Mouse (Mus musculus) CH12.LX (cell line): ENCODE results near the gene Smad6. TPM values are rescaled to one million over a fixed set of nuclear protein-coding genes. Genes with fewer than 3 reads are reported as not detected.

Experiments
- DNase-seq: peaks from one replicate; pipeline ENCODE4 v3.0.0-alpha.2; 2013; ENCODE audit errors: extremely low read depth
- H3K27ac ChIP-seq: 2 replicates; pipeline ENCODE4 v1.5.1; 2012; ENCODE audit warnings: low read depth, mild to moderate bottlenecking, control low read depth, moderate library complexity; ENCODE audit not compliant: insufficient read depth
- H3K27me3 ChIP-seq: replicated peaks from 2 replicates; pipeline ENCODE3; 2012; ENCODE audit warnings: inconsistent platforms
- H3K36me3 ChIP-seq, 2 experiments: replicated peaks in 1 of 2; 2 replicates each; pipeline versions ENCODE3 to v1.6.1; 2012; ENCODE audit warnings: inconsistent platforms in 1 of 2, low read length in 1 of 2, mild to moderate bottlenecking in 1 of 2, mixed read lengths in 1 of 2, moderate library complexity in 1 of 2; ENCODE audit not compliant: control insufficient read depth in 1 of 2, insufficient read depth in 1 of 2
- H3K4me1 ChIP-seq, 2 experiments: 2 replicates each; pipeline ENCODE4 v1.6.1; 2012; ENCODE audit warnings: inconsistent platforms in 1 of 2, moderate library complexity in 1 of 2; ENCODE audit not compliant: insufficient read depth in 2 of 2, control insufficient read depth in 1 of 2
- H3K4me2 ChIP-seq: 2 replicates; pipeline ENCODE4 v1.6.1; 2012; ENCODE audit warnings: low read depth, mild to moderate bottlenecking, control low read depth; ENCODE audit not compliant: poor library complexity, insufficient read depth, severe bottlenecking
- H3K4me3 ChIP-seq, 3 experiments: fragments of 150-350 bp in 1 of 3; sonication (generic) in 1 of 3; replicated peaks in 1 of 3; 2 replicates each; pipeline versions ENCODE3 to v1.5.1; 2011 to 2012; ENCODE audit warnings: low read depth in 2 of 3, low read length in 2 of 3, mild to moderate bottlenecking in 2 of 3, moderate library complexity in 2 of 3, control low read depth in 1 of 3, improper control_type of control experiment in 1 of 3, inconsistent platforms in 1 of 3, mixed read lengths in 1 of 3; ENCODE audit not compliant: poor library complexity in 1 of 3
- H3K79me2 ChIP-seq: replicated peaks from 2 replicates; pipeline ENCODE4 v1.6.1; 2012; ENCODE audit warnings: mild to moderate bottlenecking, moderate library complexity; ENCODE audit not compliant: control insufficient read depth, poor library complexity, insufficient read depth, severe bottlenecking; ENCODE audit errors: extremely low read depth
- H3K9ac ChIP-seq: 2 replicates; pipeline ENCODE4 v1.6.1; 2012; ENCODE audit warnings: low read depth, mild to moderate bottlenecking, control low read depth, moderate library complexity; ENCODE audit not compliant: insufficient read depth
- H3K9me3 ChIP-seq: replicated peaks from 2 replicates; pipeline ENCODE3; 2012; ENCODE audit warnings: low read length, inconsistent platforms, mixed read lengths
- CTCF ChIP-seq, 2 experiments: IDR thresholded peaks in 1 of 2; conservative IDR thresholded peaks in 1 of 2; 2 replicates each; pipeline ENCODE4 v1.5.1; 2011 to 2012; ENCODE audit warnings: low read depth in 2 of 2, low read length in 2 of 2, improper control_type of control experiment in 1 of 2, inconsistent platforms in 1 of 2, mild to moderate bottlenecking in 1 of 2, moderate library complexity in 1 of 2
- ETS1 ChIP-seq: conservative IDR thresholded peaks from 2 replicates; pipeline ENCODE4 v1.6.1; 2012; ENCODE audit warnings: low read depth, mild to moderate bottlenecking, inconsistent platforms, low read length, improper control_type of control experiment, moderate library complexity
- GABPA ChIP-seq: IDR thresholded peaks from 2 replicates; pipeline ENCODE4 v1.6.1; 2012; ENCODE audit warnings: low read depth, low read length, improper control_type of control experiment, inconsistent platforms; ENCODE audit not compliant: insufficient replicate concordance
- HCFC1 ChIP-seq: IDR thresholded peaks from 2 replicates; pipeline ENCODE4 v1.6.1; 2012; ENCODE audit warnings: low read depth, mild to moderate bottlenecking, inconsistent platforms, low read length, improper control_type of control experiment
- JUN ChIP-seq: IDR thresholded peaks from 2 replicates; pipeline ENCODE4 v1.6.1; 2011; ENCODE audit warnings: low read depth, mild to moderate bottlenecking, low read length, improper control_type of control experiment, moderate library complexity; ENCODE audit not compliant: insufficient read depth
- MAZ ChIP-seq: IDR thresholded peaks from 2 replicates; pipeline ENCODE4 v1.6.1; 2012; ENCODE audit warnings: low read depth, mild to moderate bottlenecking, inconsistent platforms, low read length, improper control_type of control experiment, moderate library complexity
- SMC3 ChIP-seq: IDR thresholded peaks from 2 replicates; pipeline ENCODE4 v1.6.1; 2011; ENCODE audit warnings: low read depth, low read length, improper control_type of control experiment
- UBTF ChIP-seq: IDR thresholded peaks from 2 replicates; pipeline ENCODE4 v1.6.1; 2012; ENCODE audit warnings: low read depth, mild to moderate bottlenecking, inconsistent platforms, low read length, improper control_type of control experiment, moderate library complexity
- ZKSCAN1 ChIP-seq: IDR thresholded peaks from 2 replicates; pipeline ENCODE4 v1.6.1; 2012; ENCODE audit warnings: low read depth, inconsistent platforms, low read length, improper control_type of control experiment, borderline replicate concordance
- ZNF384 ChIP-seq: IDR thresholded peaks from 2 replicates; pipeline ENCODE4 v1.6.1; 2012; ENCODE audit warnings: low read depth, low read length, improper control_type of control experiment, inconsistent platforms
- dilution Hi-C: fragments of 300-500 bp; cut with MboI; formaldehyde crosslinking; loops from 2 replicates; pipeline ENCODE4 v1.14.3; 2020; ENCODE audit warnings: low sequenced_read_pairs; ENCODE audit not compliant: extremely low pct_unique_long_range_greater_than_20kb, extremely low pct_ligation_motif_present
- in situ Hi-C: fragments of 300-500 bp; cut with MboI; formaldehyde crosslinking; loops from 3 replicates; pipeline ENCODE4 v1.14.3; 2019; ENCODE audit warnings: low sequenced_read_pairs, low pct_ligation_motif_present, low pct_unique_long_range_greater_than_20kb, mixed read lengths
- polyA plus RNA-seq: library from polyadenylated mRNA; unstranded; fragments of >175 nt; gene quantifications from 2 replicates; pipeline ENCODE4 v1.2.1, GENCODE M21; 2012; ENCODE audit warnings: low read depth; ENCODE audit not compliant: insufficient read length
- total RNA-seq, 2 experiments: library from RNA; depleted of rRNA; stranded (reverse); fragments of 300-350 nt in 1 of 2; fragments of >200 nt in 1 of 2; gene quantifications; 2 replicates each; pipeline ENCODE4 v1.2.3; 2012 to 2014

Smad6 gene
- total and polyA plus RNA-seq, 3 experiments: not detected

GRCm38 (mm10) chr9:63959933-63960828, 61.7 kb downstream of the Smad6 start:
- Histone ChIP-seq H3K9me3 (no peaks in the 10 kb centered on the region), H3K4me2 (no peak overlapping the region), H3K9ac (no peak overlapping the region), H3K27me3 (peaks cover 6% of the 10 kb centered on the region), H3K27ac (no peak overlapping the region), H3K79me2 (no peaks in the 10 kb centered on the region), H3K36me3 (no peaks in the 10 kb centered on the region), H3K4me1 (no peaks in the 10 kb centered on the region), H3K4me3 (no peak overlapping the region)
- DNase-seq: no peak
- dilution Hi-C loops: no loop called here
- in situ Hi-C loops: no loop called here
- no peak for TF ChIP-seq UBTF
- TF ChIP-seq ZNF384: no peak
- no peak for TF ChIP-seq CTCF (conservative IDR thresholded peaks at IDR 0.05 in 1 of 2, IDR thresholded peaks at IDR 0.05 in 1 of 2; ENCODE audit: low read depth in 2 of 2, low read length in 2 of 2)

GRCm38 (mm10) chr9:63959129-63959932, 62.5 kb downstream of the Smad6 start:
- Histone ChIP-seq H3K4me3 (no peak overlapping the region), H3K9ac (no peak overlapping the region), H3K79me2 (no peaks in the 10 kb centered on the region), H3K36me3 (no peaks in the 10 kb centered on the region), H3K4me2 (no peak overlapping the region), H3K27me3 (peaks cover 6% of the 10 kb centered on the region), H3K27ac (no peak overlapping the region), H3K9me3 (no peaks in the 10 kb centered on the region), H3K4me1 (no peaks in the 10 kb centered on the region)
- TF ChIP-seq CTCF (conservative IDR thresholded peaks at IDR 0.05 in 1 of 2, IDR thresholded peaks at IDR 0.05 in 1 of 2; ENCODE audit: low read depth in 2 of 2, low read length in 2 of 2) (peak in 1 of 2 experiments; percentile 18; a peak in 1 of 4 replicates), SMC3 (peak; percentile 2; the same call in 1 of the 2 replicates), ZKSCAN1 (no peak), ETS1 (no peak), MAZ (no peak), GABPA (no peak), HCFC1 (no peak), JUN (no peak)
- DNase-seq: no peak
- dilution Hi-C loops: no loop called here
- in situ Hi-C loops: no loop called here
